ENCODE assay signal across 16 mouse cellular contexts in the genomic region with DNA sequence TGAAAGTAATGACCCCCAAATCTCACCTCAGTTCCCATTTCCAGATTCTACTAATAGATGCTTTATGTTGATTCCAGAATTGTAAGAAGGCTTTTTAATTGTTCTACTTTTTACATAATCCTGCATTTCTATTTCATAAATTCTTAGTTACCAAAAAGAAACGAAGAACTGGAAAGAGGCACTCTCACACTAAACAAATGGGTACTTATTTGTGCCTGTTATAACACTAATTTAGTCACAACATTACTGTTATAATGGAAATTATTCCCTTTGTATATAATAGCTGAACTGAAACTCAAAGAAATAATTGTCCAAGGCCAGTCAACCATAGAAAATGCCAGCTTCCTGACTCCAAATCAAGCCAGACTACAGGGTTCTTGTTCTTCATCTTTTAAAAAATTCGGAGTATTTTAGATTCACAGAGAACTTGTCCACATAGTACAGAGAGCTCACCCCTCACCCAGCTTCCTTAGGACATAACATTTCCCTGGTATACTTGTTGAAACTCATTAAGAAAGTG. TPM values are rescaled to one million over a fixed set of nuclear protein-coding genes. Genes with fewer than 3 reads are reported as not detected.
"Had no signal": no experiment of that assay in that cellular context is flagged by ENCODE, and none has a peak within 500 bp of the region (broad histone marks: within the 10 kb centered on the region; RNA-seq: fewer than 3 reads in every experiment).

No protein-coding gene starts in this region.

- DNase-seq: kidney, adult 9 months; kidney, postnatal 36 days; lung, postnatal 10 days; lung, postnatal 4 days; right cerebral cortex, postnatal 4 days; spleen, adult 18-20 months; thymus, adult 18-20 months; thymus, postnatal 14 days had no signal

- H3K4me1 ChIP-seq: liver, embryonic 12.5 days; midbrain, embryonic 15.5 days; neural tube, embryonic 13.5 days had no signal

- H3K4me3 ChIP-seq: limb, embryonic 15.5 days; liver, embryonic 12.5 days; midbrain, embryonic 10.5 days; midbrain, embryonic 15.5 days; neural tube, embryonic 13.5 days had no signal

- H3K27ac ChIP-seq: kidney, postnatal 0 days; limb, embryonic 15.5 days; liver, embryonic 12.5 days; midbrain, embryonic 10.5 days; midbrain, embryonic 15.5 days; neural tube, embryonic 13.5 days had no signal

- H3K4me2 ChIP-seq: limb, embryonic 15.5 days; liver, embryonic 12.5 days; lung, embryonic 14.5 days; midbrain, embryonic 15.5 days; neural tube, embryonic 13.5 days had no signal

- H3K9me3 ChIP-seq: limb, embryonic 15.5 days; liver, embryonic 12.5 days; midbrain, embryonic 10.5 days; midbrain, embryonic 15.5 days; neural tube, embryonic 13.5 days had no signal

- H3K36me3 ChIP-seq: limb, embryonic 15.5 days; liver, embryonic 12.5 days; midbrain, embryonic 10.5 days; midbrain, embryonic 15.5 days; neural tube, embryonic 13.5 days had no signal

- H3K9ac ChIP-seq: limb, embryonic 15.5 days; liver, embryonic 12.5 days; lung, embryonic 14.5 days; midbrain, embryonic 15.5 days; neural tube, embryonic 13.5 days had no signal

- H3K27me3 ChIP-seq: limb, embryonic 15.5 days; liver, embryonic 12.5 days; midbrain, embryonic 15.5 days; neural tube, embryonic 13.5 days had no signal

- ATAC-seq: liver, embryonic 12.5 days; midbrain, embryonic 15.5 days had no signal

RNA-seq across cellular contexts. Expression of gene Me3, which starts 47.5 kb away (rescaled TPM):
- total RNA-seq: megakaryocyte, adult 5-6 weeks had no signal
